Mouse (Mus musculus) intestine, embryonic 16.5 days (tissue): ENCODE results near the gene Cd300a. TPM values are rescaled to one million over a fixed set of nuclear protein-coding genes. Genes with fewer than 3 reads are reported as not detected.

Source experiments
- ATAC-seq: fragments of 200-750 bp; cut with Nextera tagmentation; 2 replicates; pipeline ENCODE4 v1.8.0; 2017; ENCODE audit warnings: moderate TSS enrichment, moderate library complexity
- H3K27ac ChIP-seq: fragments of 300-500 bp; sonication (generic); 2 replicates; pipeline ENCODE4 v1.5.1; 2014; ENCODE audit warnings: mild to moderate bottlenecking, low read length
- H3K27me3 ChIP-seq: fragments of 300-500 bp; sonication (generic); replicated peaks from 2 replicates; pipeline ENCODE4 v1.6.1; 2014; ENCODE audit warnings: low read length, control low read depth, mixed read lengths; ENCODE audit not compliant: control insufficient read depth, insufficient read depth
- H3K36me3 ChIP-seq: fragments of 300-500 bp; sonication (generic); 2 replicates; pipeline ENCODE4 v1.6.1; 2014; ENCODE audit warnings: low read length, control low read depth; ENCODE audit not compliant: control insufficient read depth, insufficient read depth
- H3K4me1 ChIP-seq: fragments of 300-500 bp; sonication (generic); 2 replicates; pipeline ENCODE4 v1.6.1; 2014; ENCODE audit warnings: low read length, control low read depth, mixed read lengths; ENCODE audit not compliant: control insufficient read depth, insufficient read depth
- H3K4me2 ChIP-seq: fragments of 300-500 bp; sonication (generic); 2 replicates; pipeline ENCODE4 v1.6.1; 2014; ENCODE audit warnings: low read depth, low read length, control low read depth
- H3K4me3 ChIP-seq: fragments of 300-500 bp; sonication (generic); 2 replicates; pipeline ENCODE4 v1.5.1; 2014; ENCODE audit warnings: mild to moderate bottlenecking, low read length
- H3K9ac ChIP-seq: fragments of 300-500 bp; sonication (generic); 2 replicates; pipeline ENCODE4 v1.6.1; 2014; ENCODE audit warnings: low read depth, low read length
- H3K9me3 ChIP-seq: fragments of 300-500 bp; sonication (generic); 2 replicates; pipeline ENCODE4 v1.6.1; 2016; ENCODE audit warnings: low read length, control low read depth; ENCODE audit not compliant: control insufficient read depth
- WGBS: fragments of 180-500 bp; shearing (Covaris S2); extraction: QIAGEN DNeasy Blood & Tissue Kit; methylation state at CpG from one replicate; pipeline ENCODE4 v1.1.7; 2014; 5-methylcytosine and 5-hydroxymethylcytosine counted together
- polyA plus RNA-seq: library from polyadenylated mRNA; unstranded; fragments of >200 nt; fragmentation: Nextera tagmentation; extraction: Ambion mirVana; gene quantifications from 2 replicates; pipeline ENCODE4 v1.2.1, GENCODE M21; 2015

The Cd300a gene
- polyA plus RNA-seq, 1 experiment from 2014 or later: 2.6 TPM

DNA sequence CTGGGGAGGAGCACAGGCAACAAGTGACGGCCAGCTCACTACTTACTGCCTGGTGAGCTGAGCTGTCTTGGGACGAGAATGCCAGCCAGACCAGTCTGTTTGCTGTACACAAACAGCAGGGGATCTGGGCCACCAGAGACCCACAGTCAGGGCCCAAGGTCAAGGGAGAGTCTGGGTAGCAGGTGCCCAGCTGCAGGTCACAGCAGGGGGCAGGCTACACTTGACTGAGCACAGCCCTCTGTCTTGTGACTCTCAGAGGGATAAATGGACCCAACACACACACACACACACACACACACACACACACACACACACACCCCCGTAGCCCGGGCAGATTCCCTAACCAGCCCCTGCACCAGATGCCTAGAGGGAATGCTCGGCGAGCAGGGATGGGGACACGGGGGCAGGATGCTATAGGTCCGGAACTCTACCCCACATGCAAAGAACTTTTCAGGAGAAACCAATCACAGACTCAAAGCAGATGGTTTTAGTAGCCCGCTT, 14.5 kb upstream of the Cd300a start:
- Histone ChIP-seq H3K27me3 (no peaks in the 10 kb centered on the region), H3K36me3 (no peaks in the 10 kb centered on the region), H3K27ac (no peak overlapping the region), H3K4me3 (no peak overlapping the region), H3K9me3 (no peaks in the 10 kb centered on the region), H3K4me2 (no peak overlapping the region), H3K9ac (no peak overlapping the region), H3K4me1 (peaks cover 14% of the 10 kb centered on the region)
- WGBS: 14% methylated on average over 9 of the region's 9 CpGs
- no peak for ATAC-seq

- WGBS: 38% methylated on average over 7 of the region's 7 CpGs
- Histone ChIP-seq H3K27ac (no peak overlapping the region), H3K4me2 (no peak overlapping the region)
Observed at GRCm38 (mm10) chr11:114876176-114876575, 13.7 kb upstream of the Cd300a start.

DNA sequence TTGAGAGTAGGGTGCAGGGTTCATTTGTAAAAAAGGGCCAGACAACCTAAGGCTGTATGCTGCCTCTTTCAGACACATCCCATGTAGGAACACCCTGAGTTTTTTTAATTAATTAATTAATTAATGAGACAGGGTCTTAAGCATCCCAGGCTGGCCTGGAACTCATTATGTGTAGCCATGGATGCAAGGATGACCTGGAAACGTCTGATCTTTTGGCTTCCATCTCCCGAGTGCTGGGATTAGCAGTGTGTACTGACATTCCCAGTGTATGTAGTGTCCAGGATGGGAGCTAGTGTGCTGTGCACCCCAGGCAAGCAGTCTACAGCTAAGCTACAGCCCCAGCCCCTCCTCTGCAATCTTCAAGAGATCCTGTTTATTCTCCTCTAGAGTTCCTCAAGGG, 13.2 kb upstream of the Cd300a start:
- no peak overlapping the region for H3K4me2 ChIP-seq
- no peaks in the 10 kb centered on the region for H3K9me3 ChIP-seq
- no peak overlapping the region for H3K4me3 ChIP-seq
- no peaks in the 10 kb centered on the region for H3K27me3 ChIP-seq
- no peak overlapping the region for H3K9ac ChIP-seq
- no peaks in the 10 kb centered on the region for H3K36me3 ChIP-seq
- H3K27ac ChIP-seq: no peak overlapping the region
- 40% methylated on average over 2 of the region's 2 CpGs for WGBS
- H3K4me1 ChIP-seq: peaks cover 14% of the 10 kb centered on the region
- 0 out of 2 replicates have a peak, but pooled peaks have one; percentile 26 for ATAC-seq

More at GRCm38 (mm10) chr11:114876176-114876575, 13.7 kb upstream of the Cd300a start:
- peak; percentile 39; the same call in 1 of the 2 replicates for ATAC-seq
- Histone ChIP-seq H3K4me1 (peaks cover 14% of the 10 kb centered on the region), H3K9ac (no peak overlapping the region), H3K36me3 (no peaks in the 10 kb centered on the region), H3K27me3 (no peaks in the 10 kb centered on the region), H3K9me3 (no peaks in the 10 kb centered on the region), H3K4me3 (no peak overlapping the region)

DNA sequence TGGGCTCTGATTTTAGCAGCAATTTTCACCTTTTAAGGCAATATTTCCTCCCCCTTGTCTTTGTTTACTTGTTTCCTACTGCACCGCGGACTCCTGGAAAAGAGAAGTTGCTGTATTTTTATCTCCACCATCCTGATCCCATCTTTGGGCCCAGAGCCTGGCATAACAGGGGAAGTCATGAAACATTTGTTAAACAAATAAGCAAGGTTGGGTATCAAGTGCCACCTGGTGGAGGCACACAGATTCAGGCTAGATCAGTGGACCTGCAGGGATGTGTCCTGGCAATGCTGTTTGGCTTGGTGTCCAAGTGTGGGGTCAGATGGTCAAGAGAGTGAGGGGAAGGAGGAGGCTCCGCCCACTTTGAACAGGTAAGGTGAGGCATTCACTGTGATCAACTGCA, 12.7 kb upstream of the Cd300a start:
- Histone ChIP-seq H3K27me3 (no peaks in the 10 kb centered on the region), H3K27ac (no peak overlapping the region), H3K9ac (no peak overlapping the region), H3K4me1 (peaks cover 14% of the 10 kb centered on the region), H3K4me2 (no peak overlapping the region), H3K36me3 (no peaks in the 10 kb centered on the region), H3K4me3 (no peak overlapping the region), H3K9me3 (no peaks in the 10 kb centered on the region)
- 0 out of 2 replicates have a peak, but pooled peaks have one; percentile 21 for ATAC-seq
- WGBS: 28% methylated on average over 3 of the region's 3 CpGs

- Histone ChIP-seq H3K27me3 (no peaks in the 10 kb centered on the region), H3K4me1 (peaks cover 6% of the 10 kb centered on the region; the same call in 1 of the 2 replicates), H3K4me3 (no peak overlapping the region), H3K9ac (no peak overlapping the region), H3K36me3 (no peaks in the 10 kb centered on the region), H3K27ac (no peak overlapping the region), H3K4me2 (no peak overlapping the region), H3K9me3 (no peaks in the 10 kb centered on the region)
- ATAC-seq: no peak
- WGBS: 76% methylated on average over 2 of the region's 2 CpGs
Observed at GRCm38 (mm10) chr11:114879666-114880065, 10.2 kb upstream of the Cd300a start.

- H3K4me2 ChIP-seq: no peak overlapping the region
- H3K9me3 ChIP-seq: no peaks in the 10 kb centered on the region
- no peak overlapping the region for H3K27ac ChIP-seq
- peaks cover 4% of the 10 kb centered on the region; the same call in 1 of the 2 replicates for H3K4me1 ChIP-seq
- no peak overlapping the region for H3K4me3 ChIP-seq
- H3K9ac ChIP-seq: no peak overlapping the region
- ATAC-seq: no peak
- H3K27me3 ChIP-seq: no peaks in the 10 kb centered on the region
- no peaks in the 10 kb centered on the region for H3K36me3 ChIP-seq
Observed at GRCm38 (mm10) chr11:114880185-114880584, 9.7 kb upstream of the Cd300a start.

GRCm38 (mm10) chr11:114880589-114880988, 9.3 kb upstream of the Cd300a start:
- no peaks in the 10 kb centered on the region for H3K9me3 ChIP-seq
- H3K4me3 ChIP-seq: no peak overlapping the region
- no peak overlapping the region for H3K27ac ChIP-seq
- no peak overlapping the region for H3K4me2 ChIP-seq
- 0% methylated on average over 1 of the region's 1 CpGs for WGBS
- no peak for ATAC-seq
- H3K9ac ChIP-seq: no peak overlapping the region
- no peaks in the 10 kb centered on the region for H3K36me3 ChIP-seq
- no peaks in the 10 kb centered on the region for H3K27me3 ChIP-seq
- H3K4me1 ChIP-seq: 0 out of 2 replicates have a peak, but pooled peaks cover under 1% of the 10 kb centered on the region

DNA sequence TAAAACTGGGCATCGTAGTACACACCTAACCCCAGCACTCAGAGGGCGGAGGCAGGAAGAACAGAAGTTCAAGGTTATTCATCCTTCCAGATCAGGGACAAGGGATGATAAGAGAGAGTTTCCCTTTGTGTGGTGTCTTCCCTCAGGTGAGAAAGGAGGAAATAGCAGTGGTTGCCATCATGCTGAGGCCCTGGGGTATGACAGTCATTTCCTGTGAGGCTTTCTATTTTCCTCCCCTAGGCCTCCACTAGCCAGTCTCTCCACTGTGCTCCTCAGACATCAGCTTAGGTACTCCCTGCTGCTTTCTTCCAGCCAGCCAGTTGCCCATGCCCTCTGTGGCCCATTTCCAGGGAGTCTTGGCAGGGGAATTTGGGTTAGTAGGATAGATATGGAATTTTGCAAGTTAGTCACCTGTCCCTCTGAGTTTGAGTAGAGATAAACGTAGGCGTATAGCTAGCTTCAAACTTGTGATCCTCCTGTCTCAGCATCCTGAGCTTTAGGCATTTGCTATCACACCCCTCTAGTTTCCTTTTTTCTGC, 6.5 kb upstream of the Cd300a start:
- Histone ChIP-seq H3K36me3 (no peaks in the 10 kb centered on the region), H3K9me3 (no peaks in the 10 kb centered on the region), H3K4me1 (no peaks in the 10 kb centered on the region), H3K4me2 (no peak overlapping the region), H3K9ac (no peak overlapping the region), H3K27me3 (no peaks in the 10 kb centered on the region), H3K27ac (no peak overlapping the region), H3K4me3 (no peak overlapping the region)
- WGBS: 87% methylated on average over 4 of the region's 4 CpGs
- ATAC-seq: no peak

- H3K27me3 ChIP-seq: no peaks in the 10 kb centered on the region
- no peak for ATAC-seq
- H3K9ac ChIP-seq: no peak overlapping the region
- H3K4me1 ChIP-seq: no peaks in the 10 kb centered on the region
- H3K27ac ChIP-seq: no peak overlapping the region
- WGBS: 84% methylated on average over 4 of the region's 4 CpGs
- H3K36me3 ChIP-seq: no peaks in the 10 kb centered on the region
- H3K4me3 ChIP-seq: no peak overlapping the region
- no peaks in the 10 kb centered on the region for H3K9me3 ChIP-seq
- H3K4me2 ChIP-seq: no peak overlapping the region
Observed at GRCm38 (mm10) chr11:114884380-114885100, 5.3 kb upstream of the Cd300a start.
